In genomic region chr9:60561641-60562289, GRCm38 (mm10) we compare ENCODE assay signal across 11 mouse cellular contexts. TPM values are rescaled to one million over a fixed set of nuclear protein-coding genes. Genes with fewer than 3 reads are reported as not detected.
DNase-seq lines count a peak whose midpoint lies in the region; ATAC-seq and TF ChIP-seq lines count a peak whose summit lies in the region.
"Had no signal": no experiment of that assay in that cellular context is flagged by ENCODE, and none has a peak within 500 bp of the region (broad histone marks: within the 10 kb centered on the region; RNA-seq: fewer than 3 reads in every experiment).

No protein-coding gene starts in this region.

- peak; percentile 84 for ATAC-seq in forebrain, postnatal 0 days
- no peak for ATAC-seq in forebrain, embryonic 15.5 days (replicated peaks)
- 0 out of 2 replicates have a peak, but pooled peaks have one; percentile 54 for ATAC-seq in limb, embryonic 11.5 days (ENCODE audit: insufficient number of reproducible peaks, low FRiP score, low TSS enrichment, low read depth)
- ATAC-seq: activated CD4-positive, CD25-positive, alpha-beta regulatory T cell, adult 4 months had no signal

- no peaks in the 10 kb centered on the region for H3K36me3 ChIP-seq in forebrain, postnatal 0 days (ENCODE audit: insufficient read depth)
- H3K36me3 ChIP-seq in forebrain, embryonic 15.5 days, result no peaks in the 10 kb centered on the region; the same call in 1 of the 2 replicates
- no peaks in the 10 kb centered on the region for H3K36me3 ChIP-seq in limb, embryonic 11.5 days (ENCODE audit: control insufficient read depth, insufficient read depth, low read length)
- no peaks in the 10 kb centered on the region for H3K36me3 ChIP-seq in limb, embryonic 10.5 days
- H3K36me3 ChIP-seq: embryonic facial prominence, embryonic 12.5 days; heart, embryonic 15.5 days had no signal

- H3K9me3 ChIP-seq in forebrain, postnatal 0 days (ENCODE audit: low read length), result no peaks in the 10 kb centered on the region
- H3K9me3 ChIP-seq in forebrain, embryonic 15.5 days, result no peaks in the 10 kb centered on the region
- no peaks in the 10 kb centered on the region for H3K9me3 ChIP-seq in limb, embryonic 11.5 days (ENCODE audit: control insufficient read depth, low read length)
- H3K9me3 ChIP-seq in limb, embryonic 10.5 days (replicated peaks), result no peaks in the 10 kb centered on the region
- H3K9me3 ChIP-seq: embryonic facial prominence, embryonic 12.5 days; heart, embryonic 15.5 days had no signal

- TF ChIP-seq CTCF in forebrain, postnatal 0 days (IDR thresholded peaks at IDR 0.05; ENCODE audit: low read depth), result no peak
- TF ChIP-seq CTCF in left cerebral cortex, adult 2 months (IDR thresholded peaks at IDR 0.05), result no peak

- H3K27ac ChIP-seq in forebrain, postnatal 0 days (ENCODE audit: low read depth, low read length), result peak overlapping the region; percentile 37; the same call in 1 of the 2 replicates
- no peak overlapping the region for H3K27ac ChIP-seq in forebrain, embryonic 15.5 days (replicated peaks)
- H3K27ac ChIP-seq in limb, embryonic 11.5 days (replicated peaks; ENCODE audit: low read depth, low read length), result peak overlapping the region; percentile 62
- H3K27ac ChIP-seq in limb, embryonic 10.5 days, result no peak overlapping the region
- peak overlapping the region; percentile 53 for H3K27ac ChIP-seq in left cerebral cortex, adult 2 months
- H3K27ac ChIP-seq: heart, embryonic 15.5 days had no signal

- H3K4me3 ChIP-seq in forebrain, postnatal 0 days (ENCODE audit: low read depth, low read length), result no peak overlapping the region
- H3K4me3 ChIP-seq in forebrain, embryonic 15.5 days, result no peak overlapping the region
- H3K4me3 ChIP-seq in limb, embryonic 11.5 days (ENCODE audit: low read depth, low read length), result no peak overlapping the region
- no peak overlapping the region for H3K4me3 ChIP-seq in limb, embryonic 10.5 days
- no peak overlapping the region for H3K4me3 ChIP-seq in left cerebral cortex, adult 2 months
- H3K4me3 ChIP-seq: embryonic facial prominence, embryonic 12.5 days; heart, embryonic 15.5 days had no signal

- WGBS in forebrain, postnatal 0 days, result 50% methylated on average over 9 of the region's 9 CpGs
- WGBS in forebrain, embryonic 15.5 days, result 60% methylated on average over 9 of the region's 9 CpGs
- 63% methylated on average over 9 of the region's 9 CpGs for WGBS in limb, embryonic 11.5 days
- WGBS in limb, embryonic 10.5 days, result 66% methylated on average over 9 of the region's 9 CpGs

- intact Hi-C loops in left cerebral cortex, adult 2 months (cut with DNase I), result no loop called here

- H3K9ac ChIP-seq in forebrain, postnatal 0 days, result no peak overlapping the region
- no peak overlapping the region for H3K9ac ChIP-seq in forebrain, embryonic 15.5 days (replicated peaks)
- H3K9ac ChIP-seq in limb, embryonic 11.5 days (ENCODE audit: low read length), result no peak overlapping the region
- H3K9ac ChIP-seq: embryonic facial prominence, embryonic 12.5 days; heart, embryonic 15.5 days had no signal

- DNase-seq in forebrain, postnatal 0 days, result peak; percentile 78
- DNase-seq in limb, embryonic 11.5 days (ENCODE audit: low spot score), result peak; percentile 47
- DNase-seq in limb, embryonic 10.5 days (ENCODE audit: low spot score), result no peak
- DNase-seq in left cerebral cortex, adult 2 months (ENCODE audit: extremely low spot score in 1 of 2, low spot score in 2 of 2), result peak; percentile 20 to 26
- DNase-seq in right cerebral cortex, postnatal 4 days, result peak; percentile 17
- DNase-seq in cerebellum, adult 11 months, result no peak
- DNase-seq in lung, postnatal 25 days (ENCODE audit: low spot score), result no peak

- H3K27me3 ChIP-seq in forebrain, postnatal 0 days (ENCODE audit: insufficient read depth, low read length), result no peaks in the 10 kb centered on the region
- H3K27me3 ChIP-seq in forebrain, embryonic 15.5 days, result no peaks in the 10 kb centered on the region
- H3K27me3 ChIP-seq in limb, embryonic 11.5 days (ENCODE audit: control insufficient read depth, insufficient read depth, low read length), result no peaks in the 10 kb centered on the region
- H3K27me3 ChIP-seq in limb, embryonic 10.5 days (ENCODE audit: low read depth, poor library complexity, severe bottlenecking), result no peaks in the 10 kb centered on the region
- H3K27me3 ChIP-seq: embryonic facial prominence, embryonic 12.5 days; heart, embryonic 15.5 days had no signal

- no peak overlapping the region for H3K4me2 ChIP-seq in forebrain, postnatal 0 days (ENCODE audit: low read depth)
- no peak overlapping the region for H3K4me2 ChIP-seq in forebrain, embryonic 15.5 days (replicated peaks)
- peak overlapping the region; percentile 46; the same call in 1 of the 2 replicates for H3K4me2 ChIP-seq in limb, embryonic 11.5 days (ENCODE audit: low read depth, severe bottlenecking)
- H3K4me2 ChIP-seq: embryonic facial prominence, embryonic 12.5 days had no signal

- peaks cover 13% of the 10 kb centered on the region for H3K4me1 ChIP-seq in forebrain, postnatal 0 days (ENCODE audit: insufficient read depth)
- H3K4me1 ChIP-seq in forebrain, embryonic 15.5 days, result peaks cover 8% of the 10 kb centered on the region
- peaks cover 17% of the 10 kb centered on the region; the same call in 1 of the 2 replicates for H3K4me1 ChIP-seq in limb, embryonic 11.5 days (ENCODE audit: control insufficient read depth, insufficient read depth, low read length)
- H3K4me1 ChIP-seq in limb, embryonic 10.5 days, result peaks cover 23% of the 10 kb centered on the region
- H3K4me1 ChIP-seq: heart, embryonic 15.5 days had no signal

RNA-seq across cellular contexts. Expression of gene Thsd4, which starts 39.9 kb away (rescaled TPM):
- 9.2 and 14.2 TPM in 2 replicates for total RNA-seq in forebrain, postnatal 0 days (2014; rRNA removed)
- polyA plus RNA-seq in forebrain, postnatal 0 days (2015; fragmentation: Nextera tagmentation; extraction: Ambion mirVana), result 2.2 and 3.5 TPM in 2 replicates
- 4.9 and 5.8 TPM in 2 replicates for polyA plus RNA-seq in forebrain, embryonic 15.5 days (2015; fragmentation: Nextera tagmentation; extraction: Ambion mirVana)
- 11.8 and 12.9 TPM in 2 replicates for polyA plus RNA-seq in limb, embryonic 11.5 days (2014; fragmentation: Nextera tagmentation; extraction: Ambion mirVana)
- polyA plus RNA-seq in limb, embryonic 10.5 days (2016; fragmentation: Nextera tagmentation; extraction: Ambion mirVana), result 7.5 and 11.8 TPM in 2 replicates
- total RNA-seq in left cerebral cortex, adult 2 months (2021), result 1 to 10 TPM; 5.0 to 5.5 TPM
- polyA plus RNA-seq: activated CD4-positive, CD25-positive, alpha-beta regulatory T cell, adult 4 months had no signal

Comparison
In these comparisons a context has a peak if more than half of its experiments do, and no peak if none do; other contexts are left out.
1. DNase-seq: peak in forebrain, postnatal 0 days (single experiment), limb, embryonic 11.5 days (single experiment), left cerebral cortex, adult 2 months (2 of 2) and right cerebral cortex, postnatal 4 days (single experiment); none in limb, embryonic 10.5 days (single experiment), cerebellum, adult 11 months (single experiment) and lung, postnatal 25 days (single experiment).
2. H3K27ac ChIP-seq: peak in forebrain, postnatal 0 days (single experiment), limb, embryonic 11.5 days (single experiment) and left cerebral cortex, adult 2 months (single experiment); none in forebrain, embryonic 15.5 days (single experiment) and limb, embryonic 10.5 days (single experiment).